Mouse (Mus musculus) gastrocnemius, adult 8-10 months (tissue): ENCODE data around the gene Gm17428. TPM values are rescaled to one million over a fixed set of nuclear protein-coding genes. Genes with fewer than 3 reads are reported as not detected.
"Not testable (repeated sequence)": the region's sequence is repeated elsewhere in the genome, so short reads cannot be mapped to it uniquely, and the experiment has no call there.

Source experiments
- DNase-seq, 2 experiments: peaks; one replicate each; pipeline ENCODE4 v3.0.0; 2022; ENCODE audit warnings: low spot score in 2 of 2
- total RNA-seq, 4 experiments: library from RNA; stranded (reverse); gene quantifications; 2 replicates each; pipeline ENCODE4 v1.2.4; 2022

Gm17428 gene
- total RNA-seq, 4 experiments from 2014 or later = not detected

- DNase-seq = no peak
Measured at GRCm38 (mm10) chr14:54988882-54989281, 12.1 kb downstream of the Gm17428 start.

- DNase-seq = no peak
Measured at GRCm38 (mm10) chr14:54989886-54990441, 13.2 kb downstream of the Gm17428 start.

- no peak for DNase-seq
Measured at GRCm38 (mm10) chr14:54992196-54992595, 15.5 kb downstream of the Gm17428 start.

GRCm38 (mm10) chr14:54993636-54994035 is 16.9 kb downstream of the Gm17428 start:
- DNase-seq = no peak

- DNase-seq = no peak
Measured at GRCm38 (mm10) chr14:54994136-54994868, 17.6 kb downstream of the Gm17428 start, which contains the start of gene Myh7. TSS of gene Myh7 (minus strand) at chr14:54994626.

GRCm38 (mm10) chr14:54994869-54995186 is 18.1 kb downstream of the Gm17428 start:
- no peak for DNase-seq

GRCm38 (mm10) chr14:54995457-54996138 is 18.9 kb downstream of the Gm17428 start:
- DNase-seq = no peak

- no peak for DNase-seq
Measured at GRCm38 (mm10) chr14:54996793-54997192, 20.1 kb downstream of the Gm17428 start.

- no peak for DNase-seq
Measured at GRCm38 (mm10) chr14:54997297-54997696, 20.6 kb downstream of the Gm17428 start.

- DNase-seq = no peak
Measured at GRCm38 (mm10) chr14:54998680-54999079, 21.9 kb downstream of the Gm17428 start.

- DNase-seq = not testable (repeated sequence)
Measured at GRCm38 (mm10) chr14:54999868-55000267, 23.1 kb downstream of the Gm17428 start.

- DNase-seq = no peak
Measured at GRCm38 (mm10) chr14:55000814-55001213, 24.1 kb downstream of the Gm17428 start.

GRCm38 (mm10) chr14:55001446-55001845 is 24.7 kb downstream of the Gm17428 start:
- DNase-seq = no peak

GRCm38 (mm10) chr14:55001938-55002686 is 25.4 kb downstream of the Gm17428 start:
- no peak for DNase-seq

GRCm38 (mm10) chr14:55002687-55003120 is 26.0 kb downstream of the Gm17428 start:
- no peak for DNase-seq

- no peak for DNase-seq
Measured at GRCm38 (mm10) chr14:55003878-55004855, 27.4 kb downstream of the Gm17428 start.

GRCm38 (mm10) chr14:55005506-55005905 is 28.8 kb downstream of the Gm17428 start:
- no peak for DNase-seq

- DNase-seq = no peak
Measured at GRCm38 (mm10) chr14:55005967-55006366, 29.2 kb downstream of the Gm17428 start.

- no peak for DNase-seq
Measured at GRCm38 (mm10) chr14:55006541-55006940, 29.8 kb downstream of the Gm17428 start.

GRCm38 (mm10) chr14:55007120-55007908 is 30.6 kb downstream of the Gm17428 start:
- no peak for DNase-seq
